Mouse (Mus musculus): ENCODE data around the gene Cdkn2d.

Cdkn2d gene

DNA sequence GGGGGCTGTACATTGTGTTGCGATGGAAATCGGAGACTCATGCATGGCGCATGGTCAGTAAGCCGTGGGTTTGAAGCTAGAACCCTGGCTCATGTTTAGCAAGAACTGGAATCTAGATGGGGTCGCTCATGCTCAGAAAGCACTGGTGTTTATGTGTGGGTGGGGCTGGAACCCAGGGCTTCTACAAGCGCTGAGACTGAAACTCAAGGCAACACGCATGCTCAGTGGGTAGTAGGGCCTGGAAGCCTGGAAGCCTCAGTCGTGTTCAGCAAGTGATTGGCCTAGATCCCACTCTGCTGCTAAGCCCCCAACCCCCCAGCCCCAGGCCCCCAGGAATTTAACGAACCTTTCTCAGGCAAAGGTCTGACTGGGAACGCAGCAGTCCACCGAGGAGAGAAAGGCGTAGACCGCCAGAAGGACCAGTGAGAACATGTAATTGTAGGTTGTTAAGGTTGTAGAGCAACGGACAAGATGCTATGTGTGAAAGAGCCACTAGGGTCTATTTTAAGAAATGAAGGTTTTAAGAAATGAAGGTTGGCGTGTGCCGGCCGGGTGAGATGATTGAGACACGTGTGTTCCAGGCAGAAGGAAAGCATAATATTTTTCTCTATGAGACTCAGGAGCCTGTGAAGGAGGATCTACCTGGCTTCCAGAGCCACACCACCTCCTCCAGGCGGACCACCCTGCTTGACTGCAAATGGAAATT lies 31.2 kb upstream of the Cdkn2d start:
- ChIA-PET CTCF (interaction anchor here in 3 of 4 experiments (0.6 to 1.9 kb wide), 4 partner anchors 31 to 224 kb away, joined by 4 to 6 read pairs (median 6); partner anchors contain the start of gene Cdkn2d (in 1 of the 3)), POLR2A (interaction anchor here in 2 of 4 experiments (1.1 to 3.2 kb wide), 10 partner anchors 10 to 140 kb away, joined by 3 to 13 read pairs (median 6); partner anchors contain the start of genes Cdkn2d (in 2 of the 2) and Kri1 (in 1 of the 2))

DNA sequence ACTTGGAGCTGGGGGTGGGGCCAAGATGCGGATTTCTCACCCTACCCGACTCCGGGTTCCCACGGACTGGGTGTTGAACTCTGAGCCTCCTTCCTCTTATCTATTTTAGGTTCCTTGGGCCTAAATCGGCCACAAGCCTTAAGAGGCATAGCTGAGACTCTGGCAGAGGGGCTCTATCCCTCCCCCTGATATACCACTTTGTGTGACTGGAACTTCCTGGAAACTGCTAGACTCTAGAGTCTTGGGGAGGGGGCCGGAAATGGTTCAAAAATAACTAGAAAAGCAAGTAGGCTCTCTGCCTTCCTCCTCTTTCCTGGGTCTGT lies 30.3 kb upstream of the Cdkn2d start:
- ChIA-PET POLR2A (interaction anchor here in 3 of 4 experiments (0.8 to 3.2 kb wide), 22 partner anchors 8 to 230 kb away, joined by 3 to 13 read pairs (median 4); partner anchors contain the start of genes Cdkn2d (in 3 of the 3), Ap1m2 (in 1 of the 3), Atg4d (in 1 of the 3) and Gm38431 (in 1 of the 3)), CTCF (interaction anchor here in 2 of 4 experiments (0.7 to 1.9 kb wide), 7 partner anchors 9 to 313 kb away, joined by 3 to 13 read pairs (median 5); partner anchors contain the start of gene Cdkn2d (in 1 of the 2))

DNA sequence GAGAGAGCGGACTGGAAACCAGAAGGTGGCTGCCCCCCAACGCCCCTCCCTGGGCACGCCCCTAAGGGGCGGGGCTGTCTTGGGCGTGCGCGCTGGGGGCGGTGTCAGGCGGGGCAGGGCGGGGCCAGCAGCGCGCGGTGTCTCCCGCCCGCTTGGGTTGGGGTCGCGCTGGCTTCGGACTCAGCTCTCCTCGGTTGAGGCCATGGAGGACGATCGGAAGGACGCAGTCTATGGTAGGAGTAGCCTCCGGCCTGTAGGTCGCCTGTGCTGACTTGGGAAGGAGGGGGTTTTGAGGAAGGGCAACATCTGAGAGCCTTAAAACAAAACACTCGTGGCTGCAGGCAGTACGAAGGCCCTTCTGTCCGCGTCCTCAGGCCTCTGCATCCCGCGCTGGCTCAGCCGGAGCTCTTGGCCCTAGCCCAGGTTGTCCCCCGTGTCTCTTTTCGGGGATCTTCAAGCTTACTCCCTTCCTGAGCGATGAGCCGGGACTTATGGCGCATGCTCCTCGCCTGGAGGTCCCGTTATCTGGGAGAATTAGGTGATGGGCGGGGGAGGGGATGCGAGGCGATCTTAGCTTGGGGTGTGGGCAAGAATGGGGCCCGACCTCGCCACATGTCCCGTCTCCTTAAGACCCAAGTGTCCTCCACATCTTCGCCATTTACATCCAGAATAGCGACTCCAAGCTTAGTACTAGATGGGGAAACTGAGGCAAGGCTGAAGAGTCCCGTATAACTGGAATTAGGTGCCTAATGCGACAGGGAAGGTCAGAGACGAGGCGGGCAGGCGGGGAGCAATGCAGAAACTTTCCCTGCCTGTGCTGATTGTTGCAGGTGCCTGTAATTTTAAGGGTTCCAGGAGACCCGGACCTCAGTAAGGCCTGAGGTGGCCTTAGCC lies 29.7 kb upstream of the Cdkn2d start, which contains the start of gene Slc44a2:
TSS of gene Slc44a2 (plus strand) at position 80 of the 894 bp plus-strand sequence.
- POLR2A ChIA-PET: interaction anchor here in 3 of 4 experiments (0.5 to 3.2 kb wide), 28 partner anchors 9 to 443 kb away, joined by 3 to 13 read pairs (median 4); partner anchors contain the start of genes Cdkn2d (in 3 of the 3), Ap1m2 (in 1 of the 3), Atg4d (in 1 of the 3) and Gm38431 (in 1 of the 3)
- CTCF ChIA-PET: interaction anchor here (0.5 to 1.9 kb wide), 12 partner anchors 8 to 313 kb away, joined by 3 to 13 read pairs (median 4); partner anchors contain the start of gene Cdkn2d (in 1 of the 4)

DNA sequence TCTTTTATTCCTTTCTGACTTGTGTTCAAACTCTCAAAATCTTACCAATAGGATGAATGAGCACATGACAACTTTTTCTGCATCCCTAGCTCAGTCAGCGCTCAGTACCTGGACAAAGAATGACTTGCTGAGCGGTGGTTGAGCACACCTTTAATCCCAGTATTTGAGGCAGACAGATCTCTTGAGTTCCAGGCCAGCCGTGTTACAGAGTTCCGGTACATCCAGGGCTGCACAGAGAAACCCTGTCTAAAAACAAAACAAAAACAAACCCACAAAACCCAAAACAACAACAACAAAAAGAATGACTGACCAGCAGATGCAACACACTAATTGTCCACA lies 29.0 kb upstream of the Cdkn2d start:
- POLR2A ChIA-PET: interaction anchor here in 3 of 4 experiments (0.5 to 2.8 kb wide), 15 partner anchors 9 to 442 kb away, joined by 3 to 13 read pairs (median 5); partner anchors contain the start of genes Ap1m2 (in 1 of the 3), Cdkn2d (in 1 of the 3), Kri1 (in 1 of the 3) and Tmed1 (in 1 of the 3)
- CTCF ChIA-PET: interaction anchor here (0.5 to 1.7 kb wide), 8 partner anchors 13 to 169 kb away, joined by 3 to 13 read pairs (median 4); no protein-coding TSS in a partner anchor

DNA sequence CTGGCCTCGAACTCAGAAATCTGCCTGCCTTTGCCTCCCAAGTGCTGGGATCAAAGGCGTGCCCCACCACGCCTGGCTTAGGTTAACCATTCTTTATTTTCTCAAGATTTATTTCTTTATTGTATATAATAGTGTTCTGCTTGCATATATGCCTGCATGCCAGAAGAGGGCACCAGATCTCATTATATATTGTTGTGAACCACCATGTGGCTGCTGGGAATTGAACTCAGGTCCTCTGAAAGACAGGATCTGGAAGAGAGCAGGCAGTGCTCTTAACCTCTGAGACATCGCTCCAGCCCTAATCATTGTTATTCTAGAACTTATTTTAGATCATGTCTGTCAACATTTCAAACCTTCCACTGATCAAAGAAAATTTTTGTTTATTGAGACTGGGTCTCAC lies 28.3 kb upstream of the Cdkn2d start:
- ChIA-PET CTCF (interaction anchor here in 1 of 4 experiments (0.6 to 1.7 kb wide), 2 partner anchors 14 to 37 kb away, joined by 3 to 13 read pairs; no protein-coding TSS in a partner anchor), POLR2A (interaction anchor here in 3 of 4 experiments (0.7 to 2.8 kb wide), 7 partner anchors 8 to 441 kb away, joined by 3 to 13 read pairs (median 5); partner anchors contain the start of genes Ap1m2 (in 1 of the 3) and Cdkn2d (in 1 of the 3))

DNA sequence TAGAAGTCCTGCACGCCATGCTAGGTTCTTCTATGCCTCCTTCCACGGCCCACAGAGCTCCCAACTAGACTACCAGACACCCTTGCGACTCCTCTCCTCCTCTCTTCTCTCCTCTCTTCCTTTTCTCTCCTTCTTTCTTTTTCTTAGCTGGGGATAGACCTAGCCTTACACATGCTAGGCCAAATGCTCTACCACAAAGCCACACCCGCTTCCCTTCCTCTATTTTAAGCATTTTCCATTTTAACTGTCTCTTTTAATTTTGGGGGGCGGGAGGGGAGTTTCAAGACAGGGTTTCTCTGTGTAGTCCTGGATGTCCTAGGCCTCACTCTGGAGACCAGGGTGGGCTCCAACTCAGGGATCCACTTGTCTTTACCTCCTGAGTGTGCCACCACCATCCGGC lies 27.6 kb upstream of the Cdkn2d start:
- ChIA-PET CTCF (interaction anchor here in 3 of 4 experiments (0.5 to 0.8 kb wide), 5 partner anchors 9 to 623 kb away, joined by 3 to 6 read pairs (median 6); no protein-coding TSS in a partner anchor), POLR2A (interaction anchor here in 2 of 4 experiments (0.5 to 1.1 kb wide), 4 partner anchors 16 to 281 kb away, joined by 3 to 6 read pairs (median 6); no protein-coding TSS in a partner anchor)

DNA sequence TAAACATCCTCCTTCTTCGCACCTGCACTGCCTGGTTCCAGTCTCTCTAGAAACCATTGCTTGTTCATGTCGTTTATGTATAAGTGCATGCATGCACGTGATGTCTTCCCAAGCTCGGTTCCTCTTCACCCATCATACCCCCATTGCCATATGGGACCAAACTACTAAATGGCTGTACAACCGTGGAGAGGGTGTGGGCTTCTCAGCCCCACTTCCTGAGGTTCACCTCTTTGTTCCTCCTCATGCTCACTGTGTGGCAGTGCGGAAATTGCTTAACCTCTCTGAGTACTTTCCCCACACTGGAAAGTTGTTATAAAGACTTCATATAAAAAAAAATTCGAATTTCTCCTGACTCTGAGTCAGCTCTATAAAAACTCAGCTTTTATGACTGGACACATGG lies 25.5 kb upstream of the Cdkn2d start:
- ChIA-PET POLR2A (interaction anchor here in 2 of 4 experiments (1.1 to 3.6 kb wide), 5 partner anchors 13 to 104 kb away, joined by 3 to 15 read pairs (median 4); partner anchors contain the start of gene Cdkn2d (in 1 of the 2)), CTCF (interaction anchor here in 1 of 4 experiments (1.0 to 7.1 kb wide), 2 partner anchors 21 to 41 kb away, joined by 3 to 96 read pairs; no protein-coding TSS in a partner anchor)

DNA sequence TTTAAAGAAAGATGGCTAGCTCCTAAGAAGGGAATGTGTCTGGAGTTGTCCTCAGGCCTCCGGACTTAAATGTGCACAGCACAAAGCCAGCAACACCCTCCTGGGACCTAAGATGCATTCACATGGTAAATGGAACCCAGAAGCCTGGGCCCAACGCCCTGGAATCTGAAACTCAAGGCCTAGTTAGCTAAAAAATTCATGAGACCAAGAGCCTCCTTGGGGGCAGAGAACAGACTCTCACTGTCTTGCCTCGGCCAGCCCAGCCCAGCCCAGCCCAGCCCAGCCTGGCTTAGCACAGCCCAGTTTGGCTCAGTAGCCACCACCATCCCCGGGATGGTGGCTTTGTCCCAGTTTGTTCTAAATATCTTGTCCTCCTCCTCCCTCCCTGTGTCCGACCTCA lies 24.2 kb upstream of the Cdkn2d start:
- CTCF ChIA-PET: interaction anchor here (0.5 to 7.1 kb wide), 8 partner anchors 15 to 51 kb away, joined by 3 to 96 read pairs (median 5); no protein-coding TSS in a partner anchor
- POLR2A ChIA-PET: interaction anchor here in 2 of 4 experiments (0.7 to 3.6 kb wide), 22 partner anchors 15 to 339 kb away, joined by 3 to 15 read pairs (median 4); partner anchors contain the start of genes Cdkn2d (in 2 of the 2), Atg4d (in 1 of the 2) and Tmed1 (in 1 of the 2)

DNA sequence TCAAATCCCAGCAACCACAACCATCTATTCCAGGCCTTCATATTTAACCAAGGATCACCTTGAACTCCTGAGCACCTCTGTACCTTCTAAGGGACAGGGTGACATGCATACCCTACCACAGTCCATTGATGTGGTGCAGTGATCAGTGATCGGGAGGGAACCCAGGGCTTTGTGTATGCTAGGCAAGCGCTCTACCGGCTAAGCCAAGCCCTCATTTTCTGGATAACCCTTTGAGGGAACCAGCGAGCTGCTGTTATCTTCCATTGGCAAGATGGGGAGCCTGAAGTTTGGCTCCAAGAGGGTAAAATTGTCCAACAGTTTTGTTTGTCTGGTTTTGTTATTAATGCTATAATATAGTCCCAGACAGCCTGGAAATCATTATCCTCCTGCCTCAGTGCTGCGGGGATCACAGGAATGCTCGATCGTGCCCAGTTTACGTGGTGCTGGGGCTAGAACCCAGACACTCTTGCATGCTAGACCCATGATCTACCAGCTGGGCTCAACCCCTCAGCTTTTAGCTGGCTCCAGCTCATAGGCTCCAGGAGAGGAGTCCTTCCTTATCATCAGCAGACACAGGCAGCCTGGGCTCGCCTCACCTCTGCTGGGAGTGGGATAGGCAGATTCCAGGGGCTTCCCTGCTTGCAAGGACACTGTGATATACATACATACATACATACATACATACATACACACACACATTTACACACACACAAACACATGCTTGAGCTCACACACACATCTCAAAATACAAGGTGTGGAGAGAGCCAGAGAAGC lies 23.3 kb upstream of the Cdkn2d start:
- ChIA-PET POLR2A (interaction anchor here (0.6 to 3.6 kb wide), 28 partner anchors 16 to 231 kb away, joined by 3 to 15 read pairs (median 4); partner anchors contain the start of genes Cdkn2d (in 2 of the 4), Atg4d (in 1 of the 4), Dnm2 (in 1 of the 4) and Tmed1 (in 1 of the 4)), CTCF (interaction anchor here (0.5 to 7.1 kb wide), 21 partner anchors 16 to 454 kb away, joined by 3 to 96 read pairs (median 5); partner anchors contain the start of gene Eif3g (in 1 of the 4))

DNA sequence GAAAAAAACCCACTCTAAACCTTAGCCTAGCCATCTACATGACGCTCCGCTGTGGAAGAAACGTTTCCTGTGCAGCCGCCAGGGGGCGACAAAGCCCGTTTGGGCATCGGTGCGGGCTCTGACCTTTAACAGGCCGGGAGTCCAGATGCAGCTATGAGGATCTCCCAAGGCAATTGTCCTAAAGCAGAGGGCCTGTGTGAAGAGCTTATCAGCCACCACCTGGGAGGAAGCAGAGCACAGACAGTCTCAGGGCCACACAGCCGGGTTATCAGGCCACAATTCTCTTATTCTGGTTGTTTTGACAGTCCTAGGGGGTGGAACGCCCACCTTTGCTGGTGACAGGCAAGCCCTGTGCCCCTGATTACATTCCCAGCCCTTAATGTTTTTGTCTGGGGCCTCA lies 22.2 kb upstream of the Cdkn2d start:
- ChIA-PET CTCF (interaction anchor here (0.5 to 7.1 kb wide), 61 partner anchors 8 to 735 kb away, joined by 3 to 96 read pairs (median 4); partner anchors contain the start of genes Cdkn2d (in 2 of the 4), Atg4d (in 1 of the 4), Eif3g (in 1 of the 4) and Kri1 (in 1 of the 4)), POLR2A (interaction anchor here in 3 of 4 experiments (0.6 to 3.1 kb wide), 22 partner anchors 15 to 233 kb away, joined by 3 to 11 read pairs (median 3); partner anchors contain the start of genes Gm38431 (in 1 of the 3), Raver1 (in 1 of the 3) and Tmed1 (in 1 of the 3))

DNA sequence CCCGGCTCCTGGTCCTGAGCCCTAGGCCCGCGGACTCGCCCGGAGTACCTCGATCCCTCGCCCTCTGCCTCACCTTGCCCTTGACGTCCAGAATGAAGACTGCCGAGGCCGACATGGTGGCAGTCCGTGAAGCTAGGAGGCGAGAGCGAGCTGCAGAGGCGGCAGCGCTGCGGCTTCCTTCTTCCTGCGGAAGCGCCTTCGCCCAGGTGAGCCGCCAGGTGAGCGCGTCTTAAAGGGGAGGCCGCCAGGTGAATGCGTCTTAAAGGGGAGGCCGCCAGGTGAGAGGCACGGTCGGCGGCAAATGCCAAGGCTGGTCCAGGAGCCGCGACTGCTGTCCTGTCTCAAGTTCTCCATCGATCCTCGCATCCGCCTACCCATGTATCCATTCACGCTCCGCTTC lies 20.9 kb upstream of the Cdkn2d start, which contains the start of gene Ap1m2:
TSS of gene Ap1m2 (minus strand) at position 204 of the 400 bp plus-strand sequence.
- ChIA-PET POLR2A (interaction anchor here in 3 of 4 experiments (0.6 to 6.4 kb wide), 20 partner anchors 9 to 775 kb away, joined by 3 to 47 read pairs (median 4); partner anchors contain the start of genes Cdkn2d (in 3 of the 3), Atg4d (in 1 of the 3) and Slc44a2 (in 1 of the 3)), CTCF (interaction anchor here in 3 of 4 experiments (0.6 to 7.1 kb wide), 13 partner anchors 18 to 176 kb away, joined by 3 to 96 read pairs (median 6); no protein-coding TSS in a partner anchor)

DNA sequence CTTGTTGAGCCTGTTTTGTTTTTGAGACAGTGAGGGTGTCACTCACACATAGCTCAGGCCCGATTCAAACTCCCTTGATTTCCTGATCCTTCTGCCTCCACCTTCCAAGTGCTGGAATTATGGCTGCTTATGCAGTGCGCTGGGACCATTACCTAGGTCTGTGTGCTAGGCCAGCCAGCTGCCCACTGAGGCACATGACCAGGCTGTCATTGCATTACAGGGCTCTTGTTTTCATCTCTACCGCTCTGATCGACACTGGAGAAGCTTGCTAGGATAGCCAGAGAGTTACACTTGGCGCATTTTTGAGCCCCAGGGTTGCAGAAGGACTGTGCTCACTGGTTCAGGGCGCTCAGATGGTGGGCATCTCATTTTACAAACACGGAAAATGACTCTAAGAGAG lies 20.5 kb upstream of the Cdkn2d start:
- CTCF ChIA-PET: interaction anchor here in 3 of 4 experiments (0.6 to 7.1 kb wide), 16 partner anchors 19 to 121 kb away, joined by 3 to 96 read pairs (median 4); partner anchors contain the start of gene Cdkn2d (in 2 of the 3)
- POLR2A ChIA-PET: interaction anchor here in 3 of 4 experiments (0.5 to 6.4 kb wide), 23 partner anchors 9 to 595 kb away, joined by 3 to 47 read pairs (median 4); partner anchors contain the start of genes Cdkn2d (in 3 of the 3), Atg4d (in 1 of the 3), Carm1 (in 1 of the 3) and Kri1 (in 1 of the 3)

DNA sequence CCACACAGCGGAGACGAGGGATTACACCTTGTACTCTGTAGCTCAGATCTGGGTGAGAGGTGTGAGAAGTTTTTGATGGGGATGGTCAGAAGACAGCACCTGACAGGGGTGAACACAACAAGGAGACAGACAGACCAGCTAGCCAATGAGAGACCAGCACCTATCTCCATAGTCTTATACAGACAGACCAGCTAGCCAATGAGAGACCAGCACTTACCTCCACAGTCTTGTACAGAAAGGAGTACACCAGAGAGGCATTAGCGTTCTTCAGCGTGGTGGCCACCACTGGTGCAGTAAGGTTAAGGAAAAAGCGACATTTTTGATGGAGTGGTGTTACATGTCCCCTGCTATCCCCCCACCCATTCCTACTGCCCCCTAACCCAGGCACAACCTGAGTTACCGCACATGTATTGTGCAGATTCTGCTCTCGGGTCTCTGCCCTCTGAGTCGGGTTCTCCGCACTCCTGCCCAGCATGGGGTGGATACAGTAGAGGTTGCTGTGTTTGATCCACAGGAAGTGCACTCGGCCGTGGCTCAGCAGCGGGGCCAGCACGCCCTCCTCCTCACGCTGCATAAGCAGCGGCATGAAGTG lies 18.0 kb upstream of the Cdkn2d start:
- POLR2A ChIA-PET: interaction anchor here in 3 of 4 experiments (0.6 to 6.4 kb wide), 12 partner anchors 12 to 181 kb away, joined by 3 to 47 read pairs (median 4); partner anchors contain the start of gene Cdkn2d (in 3 of the 3)

DNA sequence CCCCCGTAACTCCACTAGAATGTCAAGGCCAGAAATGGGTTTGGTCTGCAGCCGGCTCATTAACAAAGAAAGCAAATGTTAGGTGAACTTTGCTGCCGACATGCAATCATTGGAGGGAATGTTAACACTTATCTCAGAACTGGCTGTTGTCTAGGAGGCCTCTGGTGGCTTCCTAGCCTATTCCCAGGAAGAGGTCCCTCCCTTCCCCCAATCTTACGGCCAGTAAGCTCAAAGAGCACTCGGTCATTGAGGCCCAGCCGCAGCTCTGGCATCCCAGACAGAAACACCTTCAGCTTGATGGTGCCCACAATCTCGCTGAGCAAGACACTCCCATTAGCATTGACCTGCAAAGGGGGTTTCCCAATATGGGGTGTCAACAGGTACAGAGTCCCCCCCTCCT lies 13.9 kb upstream of the Cdkn2d start:
- POLR2A ChIA-PET: interaction anchor here in 1 of 4 experiments (0.8 to 1.5 kb wide), 3 partner anchors 10 to 46 kb away, joined by 3 to 5 read pairs (median 3); no protein-coding TSS in a partner anchor

More for the DNA sequence above, 18.0 kb upstream of the Cdkn2d start:
- CTCF ChIA-PET: interaction anchor here (0.5 to 3.4 kb wide), 13 partner anchors 10 to 505 kb away, joined by 3 to 14 read pairs (median 4); partner anchors contain the start of genes Atg4d (in 1 of the 4) and Cdkn2d (in 1 of the 4)

DNA sequence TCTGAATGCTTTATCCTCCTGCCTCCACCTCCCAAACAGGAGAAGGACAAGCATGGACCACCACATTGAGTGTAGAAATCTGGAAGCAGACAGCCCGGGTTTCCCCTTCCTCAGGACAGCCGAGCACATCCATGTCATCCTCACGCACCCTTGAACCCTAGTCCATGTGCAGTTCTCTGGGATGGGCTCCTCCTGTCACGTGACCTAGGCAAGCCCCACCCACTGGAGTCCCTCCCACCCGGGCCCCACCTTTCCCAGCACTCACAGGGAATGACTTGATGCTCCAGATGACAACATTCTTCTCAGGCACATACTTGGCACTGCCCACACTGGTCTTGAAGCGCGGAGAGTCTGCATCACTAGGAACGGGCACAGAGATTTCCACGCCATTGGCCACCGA lies 7.8 kb upstream of the Cdkn2d start:
- POLR2A ChIA-PET: interaction anchor here in 3 of 4 experiments (0.6 to 1.9 kb wide), 11 partner anchors 8 to 207 kb away, joined by 3 to 6 read pairs (median 3); partner anchors contain the start of genes Ap1m2 (in 1 of the 3), Cdkn2d (in 1 of the 3), Gm38431 (in 1 of the 3) and Kri1 (in 1 of the 3)
- CTCF ChIA-PET: interaction anchor here in 3 of 4 experiments (0.6 to 1.1 kb wide), 4 partner anchors 9 to 58 kb away, joined by 3 to 6 read pairs (median 3); no protein-coding TSS in a partner anchor

More for the DNA sequence above, 13.9 kb upstream of the Cdkn2d start:
- CTCF ChIA-PET: interaction anchor here in 1 of 4 experiments (1.1 kb wide), 1 partner anchor 52 kb away, joined by 3 read pairs; no protein-coding TSS in a partner anchor
